Mouse (Mus musculus) CH12.LX (cell line): ENCODE results near the gene Gdf7. TPM values are rescaled to one million over a fixed set of nuclear protein-coding genes. Genes with fewer than 3 reads are reported as not detected.

Source experiments
- DNase-seq: peaks from one replicate; pipeline ENCODE4 v3.0.0-alpha.2; 2013; ENCODE audit errors: extremely low read depth
- H3K27ac ChIP-seq: 2 replicates; pipeline ENCODE4 v1.5.1; 2012; ENCODE audit warnings: low read depth, mild to moderate bottlenecking, control low read depth, moderate library complexity; ENCODE audit not compliant: insufficient read depth
- H3K27me3 ChIP-seq: replicated peaks from 2 replicates; pipeline ENCODE3; 2012; ENCODE audit warnings: inconsistent platforms
- H3K36me3 ChIP-seq, 2 experiments: replicated peaks in 1 of 2; 2 replicates each; pipeline versions ENCODE3 to v1.6.1; 2012; ENCODE audit warnings: inconsistent platforms in 1 of 2, low read length in 1 of 2, mild to moderate bottlenecking in 1 of 2, mixed read lengths in 1 of 2, moderate library complexity in 1 of 2; ENCODE audit not compliant: control insufficient read depth in 1 of 2, insufficient read depth in 1 of 2
- H3K4me1 ChIP-seq, 2 experiments: 2 replicates each; pipeline ENCODE4 v1.6.1; 2012; ENCODE audit warnings: inconsistent platforms in 1 of 2, moderate library complexity in 1 of 2; ENCODE audit not compliant: insufficient read depth in 2 of 2, control insufficient read depth in 1 of 2
- H3K4me2 ChIP-seq: 2 replicates; pipeline ENCODE4 v1.6.1; 2012; ENCODE audit warnings: low read depth, mild to moderate bottlenecking, control low read depth; ENCODE audit not compliant: poor library complexity, insufficient read depth, severe bottlenecking
- H3K4me3 ChIP-seq, 3 experiments: fragments of 150-350 bp in 1 of 3; sonication (generic) in 1 of 3; replicated peaks in 1 of 3; 2 replicates each; pipeline versions ENCODE3 to v1.5.1; 2011 to 2012; ENCODE audit warnings: low read depth in 2 of 3, low read length in 2 of 3, mild to moderate bottlenecking in 2 of 3, moderate library complexity in 2 of 3, control low read depth in 1 of 3, improper control_type of control experiment in 1 of 3, inconsistent platforms in 1 of 3, mixed read lengths in 1 of 3; ENCODE audit not compliant: poor library complexity in 1 of 3
- H3K79me2 ChIP-seq: replicated peaks from 2 replicates; pipeline ENCODE4 v1.6.1; 2012; ENCODE audit warnings: mild to moderate bottlenecking, moderate library complexity; ENCODE audit not compliant: control insufficient read depth, poor library complexity, insufficient read depth, severe bottlenecking; ENCODE audit errors: extremely low read depth
- H3K9ac ChIP-seq: 2 replicates; pipeline ENCODE4 v1.6.1; 2012; ENCODE audit warnings: low read depth, mild to moderate bottlenecking, control low read depth, moderate library complexity; ENCODE audit not compliant: insufficient read depth
- H3K9me3 ChIP-seq: replicated peaks from 2 replicates; pipeline ENCODE3; 2012; ENCODE audit warnings: low read length, inconsistent platforms, mixed read lengths
- BHLHE40 ChIP-seq: IDR thresholded peaks from 2 replicates; pipeline ENCODE4 v1.6.1; 2011; ENCODE audit warnings: mild to moderate bottlenecking, low read depth, low read length, improper control_type of control experiment
- CHD1 ChIP-seq: IDR thresholded peaks from 2 replicates; pipeline ENCODE4 v1.6.1; 2012; ENCODE audit warnings: low read depth, low read length, improper control_type of control experiment, inconsistent platforms
- CHD2 ChIP-seq: IDR thresholded peaks from 2 replicates; pipeline ENCODE4 v1.6.1; 2011; ENCODE audit warnings: low read length, improper control_type of control experiment
- ETS1 ChIP-seq: conservative IDR thresholded peaks from 2 replicates; pipeline ENCODE4 v1.6.1; 2012; ENCODE audit warnings: low read depth, mild to moderate bottlenecking, inconsistent platforms, low read length, improper control_type of control experiment, moderate library complexity
- JUN ChIP-seq: IDR thresholded peaks from 2 replicates; pipeline ENCODE4 v1.6.1; 2011; ENCODE audit warnings: low read depth, mild to moderate bottlenecking, low read length, improper control_type of control experiment, moderate library complexity; ENCODE audit not compliant: insufficient read depth
- JUND ChIP-seq: conservative IDR thresholded peaks from 2 replicates; pipeline ENCODE4 v1.6.1; 2011; ENCODE audit warnings: low read depth, low read length, improper control_type of control experiment
- KAT2A ChIP-seq: IDR thresholded peaks from 2 replicates; pipeline ENCODE4 v1.6.1; 2012; ENCODE audit warnings: low read length, improper control_type of control experiment, inconsistent platforms; ENCODE audit not compliant: insufficient replicate concordance
- MAFK ChIP-seq: IDR thresholded peaks from 2 replicates; pipeline ENCODE4 v1.6.1; 2011; ENCODE audit warnings: low read length, improper control_type of control experiment; ENCODE audit not compliant: insufficient replicate concordance
- MEF2A ChIP-seq: IDR thresholded peaks from 2 replicates; pipeline ENCODE4 v1.6.1; 2014; ENCODE audit warnings: low read depth, mild to moderate bottlenecking, inconsistent platforms, low read length, improper control_type of control experiment, borderline replicate concordance
- MXI1 ChIP-seq: IDR thresholded peaks from 2 replicates; pipeline ENCODE4 v1.6.1; 2011; ENCODE audit warnings: mild to moderate bottlenecking, low read depth, low read length, improper control_type of control experiment
- MYC ChIP-seq: IDR thresholded peaks from 2 replicates; pipeline ENCODE4 v1.6.1; 2011; ENCODE audit warnings: low read depth, mild to moderate bottlenecking, improper control_type of control experiment, low read length
- POLR2A ChIP-seq: IDR thresholded peaks from 2 replicates; pipeline ENCODE4 v1.6.1; 2011; ENCODE audit warnings: low read depth, mild to moderate bottlenecking, improper control_type of control experiment, low read length
- RCOR1 ChIP-seq: conservative IDR thresholded peaks from 2 replicates; pipeline ENCODE4 v1.6.1; 2012; ENCODE audit warnings: low read depth, mild to moderate bottlenecking, inconsistent platforms, low read length, improper control_type of control experiment
- SMC3 ChIP-seq: IDR thresholded peaks from 2 replicates; pipeline ENCODE4 v1.6.1; 2011; ENCODE audit warnings: low read depth, low read length, improper control_type of control experiment
- TBP ChIP-seq: conservative IDR thresholded peaks from 2 replicates; pipeline ENCODE4 v1.6.1; 2011; ENCODE audit warnings: low read depth, low read length, improper control_type of control experiment
- TCF12 ChIP-seq: IDR thresholded peaks from 2 replicates; pipeline ENCODE4 v1.6.1; 2014; ENCODE audit warnings: low read depth, mild to moderate bottlenecking, inconsistent platforms, low read length, improper control_type of control experiment
- ZKSCAN1 ChIP-seq: IDR thresholded peaks from 2 replicates; pipeline ENCODE4 v1.6.1; 2012; ENCODE audit warnings: low read depth, inconsistent platforms, low read length, improper control_type of control experiment, borderline replicate concordance
- ZMIZ1 ChIP-seq: IDR thresholded peaks from 2 replicates; pipeline ENCODE4 v1.6.1; 2012; ENCODE audit warnings: low read depth, mild to moderate bottlenecking, inconsistent platforms, low read length, improper control_type of control experiment
- ZNF384 ChIP-seq: IDR thresholded peaks from 2 replicates; pipeline ENCODE4 v1.6.1; 2012; ENCODE audit warnings: low read depth, low read length, improper control_type of control experiment, inconsistent platforms
- dilution Hi-C: fragments of 300-500 bp; cut with MboI; formaldehyde crosslinking; loops from 2 replicates; pipeline ENCODE4 v1.14.3; 2020; ENCODE audit warnings: low sequenced_read_pairs; ENCODE audit not compliant: extremely low pct_unique_long_range_greater_than_20kb, extremely low pct_ligation_motif_present
- in situ Hi-C: fragments of 300-500 bp; cut with MboI; formaldehyde crosslinking; loops from 3 replicates; pipeline ENCODE4 v1.14.3; 2019; ENCODE audit warnings: low sequenced_read_pairs, low pct_ligation_motif_present, low pct_unique_long_range_greater_than_20kb, mixed read lengths
- polyA plus RNA-seq: library from polyadenylated mRNA; unstranded; fragments of >175 nt; gene quantifications from 2 replicates; pipeline ENCODE4 v1.2.1, GENCODE M21; 2012; ENCODE audit warnings: low read depth; ENCODE audit not compliant: insufficient read length
- total RNA-seq, 2 experiments: library from RNA; depleted of rRNA; stranded (reverse); fragments of 300-350 nt in 1 of 2; fragments of >200 nt in 1 of 2; gene quantifications; 2 replicates each; pipeline ENCODE4 v1.2.3; 2012 to 2014

Gdf7 gene
- not detected in 2 replicates for total RNA-seq (2012; rRNA removed)
- total RNA-seq (2014; rRNA removed) = not detected in 2 replicates
- not detected in 2 replicates for polyA plus RNA-seq

DNA sequence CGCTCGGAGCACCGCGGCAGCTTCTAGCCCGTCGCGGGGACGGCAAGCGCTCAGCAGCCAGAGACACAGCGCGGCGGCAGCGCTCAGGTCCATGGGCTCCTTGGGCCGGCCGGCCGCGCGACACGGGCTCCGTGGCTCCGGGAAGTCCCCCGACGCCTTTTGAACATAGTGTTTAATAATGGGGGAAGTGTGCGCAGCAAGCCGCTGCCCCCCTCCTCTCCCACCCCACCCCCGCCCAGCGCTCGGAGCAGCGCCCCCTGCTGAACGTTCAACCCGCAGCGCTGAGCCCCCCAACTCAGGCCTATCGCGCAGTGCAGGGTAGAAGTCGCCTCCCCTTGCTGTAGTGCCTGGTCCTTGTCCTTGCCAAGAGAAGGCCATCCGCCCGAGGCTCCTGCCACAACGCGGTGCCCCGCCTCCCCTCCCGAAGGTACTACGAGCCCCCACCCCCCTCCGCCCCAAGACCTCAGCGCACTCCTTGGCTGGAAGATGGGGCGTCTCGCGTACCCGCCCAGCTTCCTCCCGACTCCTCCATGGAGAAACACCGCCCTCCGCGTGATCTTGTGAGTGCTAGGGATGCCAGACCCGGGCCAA lies at the start of gene Gdf7:
Gene Gdf7 (minus strand): TSS at position 114 of the 591 bp plus-strand sequence.
- dilution Hi-C loops (no loop called here), in situ Hi-C loops (loop anchor here (10.0 to 25.0 kb wide), 2 partner anchors 317 to 710 kb away; no protein-coding TSS in a partner anchor)
- Histone ChIP-seq H3K4me1 (peaks cover 0 to 8% of the 10 kb centered on the region in 2 experiments; a peak in 2 of 4 replicates), H3K27ac (no peak within 1 kb of the TSS), H3K4me3 (no peak within 1 kb of the TSS), H3K9me3 (peaks cover 40% of the 10 kb centered on the region), H3K79me2 (no peaks in the 10 kb centered on the region), H3K36me3 (peaks cover 0 to 9% of the 10 kb centered on the region in 2 experiments), H3K9ac (no peak within 1 kb of the TSS), H3K4me2 (no peak within 1 kb of the TSS), H3K27me3 (no peaks in the 10 kb centered on the region)
- TF ChIP-seq SMC3 = no peak
- no peak for TF ChIP-seq JUND
- no peak for TF ChIP-seq TBP
- TF ChIP-seq CHD1 = no peak
- TF ChIP-seq MYC = no peak
- no peak for TF ChIP-seq JUN
- TF ChIP-seq KAT2A = no peak
- TF ChIP-seq POLR2A = no peak
- no peak for TF ChIP-seq ZNF384
- no peak for TF ChIP-seq ETS1
- no peak for TF ChIP-seq MAFK
- no peak for TF ChIP-seq CHD2
- TF ChIP-seq ZMIZ1 = no peak
- no peak for TF ChIP-seq RCOR1
- TF ChIP-seq TCF12 = no peak
- no peak for TF ChIP-seq BHLHE40
- DNase-seq = no peak

DNA sequence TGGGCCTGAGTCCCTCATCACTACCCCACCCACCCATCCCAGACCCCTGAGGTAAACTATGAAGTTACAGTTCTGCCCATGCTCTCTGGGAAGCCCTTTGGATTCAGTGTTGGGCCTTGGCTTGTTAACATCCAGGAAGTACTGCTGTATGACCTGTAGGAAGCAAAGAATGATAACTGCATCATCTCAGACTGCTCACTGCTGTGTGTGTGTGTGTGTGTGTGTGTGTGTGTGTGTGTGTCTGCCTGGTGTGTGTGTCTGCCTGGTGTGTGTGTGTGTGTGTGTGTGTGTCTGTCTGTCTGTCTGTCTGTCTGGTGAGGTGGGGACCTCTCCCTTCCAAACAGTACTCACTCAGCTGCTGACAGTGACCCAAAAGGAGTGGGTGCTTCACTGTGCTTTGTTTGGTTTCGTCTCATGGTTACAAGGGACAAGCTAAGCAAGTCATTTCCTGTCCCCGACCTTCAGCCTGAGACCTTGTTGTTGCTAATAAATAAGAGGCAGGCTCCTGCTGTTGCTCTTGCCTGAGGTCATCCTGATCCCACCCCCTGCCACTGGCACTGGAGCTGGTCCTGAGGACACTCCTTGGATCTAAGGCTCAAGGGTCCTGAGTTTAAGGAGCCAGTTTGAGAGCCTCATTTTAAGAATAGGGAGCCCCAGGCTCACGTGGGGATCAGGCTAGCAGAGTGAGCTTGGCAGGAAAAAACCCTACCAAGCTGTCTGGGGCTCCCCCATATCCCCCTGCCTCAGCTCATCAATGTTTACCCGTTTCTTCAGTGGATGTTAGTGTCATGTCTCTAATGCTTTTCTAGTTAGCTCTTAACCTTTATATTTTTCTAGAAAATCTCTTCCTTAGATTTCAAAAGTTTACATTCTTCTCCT lies 49.5 kb upstream of the Gdf7 start:
- H3K4me2 ChIP-seq = no peak overlapping the region
- no peaks in the 10 kb centered on the region for H3K27me3 ChIP-seq
- TF ChIP-seq CHD2 (no peak), ZKSCAN1 (no peak), MXI1 (no peak), TCF12 (0 out of 2 replicates have a peak, but pooled peaks have one; percentile 18), ETS1 (0 out of 2 replicates have a peak, but pooled peaks have one; percentile 13), ZNF384 (no peak), MYC (0 out of 2 replicates have a peak, but pooled peaks have one; percentile 15), MEF2A (peak; percentile 41; the same call in 1 of the 2 replicates), BHLHE40 (peak; percentile 77)
- peak overlapping the region; percentile 8; the same call in 1 of the 2 replicates for H3K27ac ChIP-seq
- dilution Hi-C loops (no loop called here), in situ Hi-C loops (no loop called here)
- H3K9me3 ChIP-seq = peaks cover 5% of the 10 kb centered on the region
- H3K4me1 ChIP-seq = peaks cover 20 to 84% of the 10 kb centered on the region in 2 experiments
- H3K9ac ChIP-seq = peak overlapping the region; percentile 31; the same call in 1 of the 2 replicates
- no peaks in the 10 kb centered on the region for H3K36me3 ChIP-seq
- no peak overlapping the region for H3K4me3 ChIP-seq
- no peaks in the 10 kb centered on the region for H3K79me2 ChIP-seq
- DNase-seq = peak; percentile 60
